Mouse (Mus musculus) cerebellum, adult 2 months (tissue): ENCODE measurements around the gene Gm10188. TPM values are rescaled to one million over a fixed set of nuclear protein-coding genes. Genes with fewer than 3 reads are reported as not detected.

Experiments used
- DNase-seq, 2 experiments: peaks; one replicate each; pipeline ENCODE4 v3.0.0; 2021
- H3K27ac ChIP-seq: fragments of 200-500 bp; 2 replicates; pipeline ENCODE4 v1.5.1; 2012; ENCODE audit warnings: low read length, control low read depth, inconsistent platforms; ENCODE audit not compliant: insufficient read depth
- H3K27me3 ChIP-seq: fragments of 200-500 bp; 2 replicates; pipeline ENCODE4 v1.6.1; 2012; ENCODE audit warnings: inconsistent platforms, mild to moderate bottlenecking, low read length, moderate library complexity; ENCODE audit not compliant: control insufficient read depth, insufficient read depth
- H3K4me1 ChIP-seq: fragments of 200-500 bp; 2 replicates; pipeline ENCODE4 v1.6.1; 2011; ENCODE audit warnings: low read length; ENCODE audit not compliant: control insufficient read depth, insufficient read depth
- H3K4me3 ChIP-seq: fragments of 200-500 bp; replicated peaks from 2 replicates; pipeline ENCODE3; 2011; ENCODE audit warnings: mild to moderate bottlenecking, low read depth, low read length, control low read depth; ENCODE audit not compliant: insufficient read depth
- CTCF ChIP-seq: fragments of 200-500 bp; IDR thresholded peaks from 2 replicates; pipeline ENCODE4 v1.5.1; 2011; ENCODE audit warnings: low read depth, mild to moderate bottlenecking, control low read depth, low read length, moderate library complexity, borderline replicate concordance; ENCODE audit not compliant: insufficient read depth
- POLR2A ChIP-seq: fragments of 200-500 bp; IDR thresholded peaks from 2 replicates; pipeline ENCODE4 v1.6.1; 2011; ENCODE audit warnings: low read length, control low read depth, borderline replicate concordance; ENCODE audit not compliant: insufficient read depth
- WGBS: fragments of 180-500 bp; shearing (Covaris S2); methylation state at CpG from one replicate; pipeline ENCODE4 v1.1.7; 2018; 5-methylcytosine and 5-hydroxymethylcytosine counted together
- polyA plus RNA-seq: library from polyadenylated mRNA; depleted of rRNA; stranded (reverse); fragments of >200 nt; gene quantifications from 2 replicates; pipeline ENCODE4 v1.2.3, GENCODE M21; 2012

The Gm10188 gene
- polyA plus RNA-seq, 1 experiment, result not detected

- TF ChIP-seq POLR2A (no peak), CTCF (no peak)
- no peak overlapping the region for H3K27ac ChIP-seq
- H3K27me3 ChIP-seq, result no peaks in the 10 kb centered on the region
- DNase-seq, result no peak
- 48% methylated on average over 5 of the region's 5 CpGs for WGBS
- no peak overlapping the region for H3K4me3 ChIP-seq
- peaks cover 17% of the 10 kb centered on the region for H3K4me1 ChIP-seq
Observed at GRCm38 (mm10) chr1:132202771-132203170, 26.8 kb downstream of the Gm10188 start.

DNA sequence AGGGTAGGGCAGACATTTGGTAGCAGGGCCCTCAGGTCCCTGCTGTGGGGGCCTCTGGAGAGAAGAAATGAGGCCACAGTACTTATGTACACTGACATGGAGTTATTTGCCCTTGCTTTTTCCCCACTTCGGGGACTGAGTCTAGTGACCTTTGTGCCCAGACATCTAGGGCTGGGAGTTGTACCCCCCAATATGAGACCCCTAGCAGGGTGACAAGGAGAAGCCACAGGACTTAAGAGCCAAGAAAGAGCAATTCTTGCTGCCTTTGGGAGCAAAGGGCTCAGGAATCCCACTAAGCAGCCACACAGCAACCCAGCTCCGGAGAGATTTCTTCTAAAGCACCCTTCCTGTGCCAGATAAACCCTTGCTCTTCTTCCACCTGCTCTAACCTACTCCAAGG lies 27.6 kb downstream of the Gm10188 start:
- H3K4me3 ChIP-seq, result no peak overlapping the region

GRCm38 (mm10) chr1:132201511-132201860 lies 28.1 kb downstream of the Gm10188 start:
- peak overlapping the region; percentile 79 for H3K4me3 ChIP-seq
- no peak for DNase-seq
- 27% methylated on average over 4 of the region's 4 CpGs for WGBS
- 0 out of 2 replicates have a peak overlapping the region, but pooled peaks have one; percentile 28 for H3K27ac ChIP-seq
- H3K4me1 ChIP-seq, result peaks cover 11% of the 10 kb centered on the region; the same call in 1 of the 2 replicates
- no peaks in the 10 kb centered on the region for H3K27me3 ChIP-seq
- TF ChIP-seq POLR2A, result no peak
- TF ChIP-seq CTCF, result no peak

More for the DNA sequence above, 27.6 kb downstream of the Gm10188 start:
- WGBS, result 48% methylated on average over 2 of the region's 2 CpGs
- H3K4me1 ChIP-seq, result peaks cover 11% of the 10 kb centered on the region; the same call in 1 of the 2 replicates
- DNase-seq, result no peak
- H3K27ac ChIP-seq, result 0 out of 2 replicates have a peak overlapping the region, but pooled peaks have one; percentile 28
- H3K27me3 ChIP-seq, result no peaks in the 10 kb centered on the region
- TF ChIP-seq CTCF (no peak), POLR2A (no peak)

GRCm38 (mm10) chr1:132200562-132201510 lies 28.7 kb downstream of the Gm10188 start:
- Histone ChIP-seq H3K4me1 (peaks cover 11% of the 10 kb centered on the region; the same call in 1 of the 2 replicates), H3K27me3 (no peaks in the 10 kb centered on the region), H3K27ac (peak overlapping the region; percentile 70), H3K4me3 (peak overlapping the region; percentile 79)
- TF ChIP-seq POLR2A (peak; percentile 11; the same call in 1 of the 2 replicates), CTCF (peak; percentile 54; the same call in 1 of the 2 replicates)
- peak; percentile 76 to 93 for DNase-seq
- WGBS, result 21% methylated on average over 11 of the region's 11 CpGs

DNA sequence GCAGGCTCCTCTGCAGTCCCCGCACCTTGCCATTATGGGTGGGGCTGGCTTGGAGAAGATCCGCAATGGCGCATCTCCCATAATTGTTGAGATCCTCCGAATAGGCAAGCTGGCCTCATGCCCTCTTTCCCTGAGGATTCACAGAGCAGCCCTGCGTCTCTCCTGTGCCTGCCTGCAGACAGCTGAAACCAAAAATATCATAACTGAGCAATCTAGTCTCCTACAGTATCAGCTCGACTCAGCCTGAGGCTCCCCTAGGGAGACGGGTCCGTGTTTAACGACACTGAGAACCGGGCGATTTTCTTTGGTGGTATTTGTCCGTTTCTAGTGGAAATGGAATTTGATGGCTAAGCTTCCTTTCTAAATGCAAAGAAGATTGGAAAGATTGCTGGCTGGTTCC lies 29.6 kb downstream of the Gm10188 start:
- DNase-seq, result peak; percentile 67
- WGBS, result 4% methylated on average over 12 of the region's 12 CpGs
- Histone ChIP-seq H3K27me3 (no peaks in the 10 kb centered on the region), H3K4me1 (peaks cover 11% of the 10 kb centered on the region; the same call in 1 of the 2 replicates), H3K27ac (peak overlapping the region; percentile 67), H3K4me3 (peak overlapping the region; percentile 79)
- TF ChIP-seq POLR2A, result peak; percentile 37; the same call in 1 of the 2 replicates
- TF ChIP-seq CTCF, result no peak

DNA sequence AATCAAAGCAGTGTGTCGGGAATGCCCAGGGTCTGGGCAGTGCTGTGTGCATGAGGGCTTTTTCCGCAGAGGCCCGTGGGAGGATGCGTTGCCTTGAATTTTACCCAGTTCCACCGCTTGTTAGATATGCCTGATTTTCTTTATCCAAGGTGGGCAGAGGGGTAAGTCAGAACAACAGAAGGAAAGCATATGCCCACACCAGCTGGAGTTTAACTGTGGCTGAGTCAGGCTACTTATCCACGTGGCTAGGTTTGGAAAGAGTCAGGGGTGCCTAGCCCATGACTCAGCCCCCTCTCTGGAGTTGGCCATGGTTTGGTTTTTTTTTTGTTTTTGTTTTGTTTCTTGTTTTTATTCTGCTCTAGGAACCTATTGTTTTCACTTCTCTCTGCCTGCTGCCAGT lies 30.3 kb downstream of the Gm10188 start:
- no peak for DNase-seq
- Histone ChIP-seq H3K27ac (peak overlapping the region; percentile 67; the same call in 1 of the 2 replicates), H3K27me3 (no peaks in the 10 kb centered on the region), H3K4me3 (no peak overlapping the region), H3K4me1 (peaks cover 11% of the 10 kb centered on the region; the same call in 1 of the 2 replicates)
- TF ChIP-seq POLR2A, result no peak
- no peak for TF ChIP-seq CTCF
- WGBS, result 76% methylated on average over 6 of the region's 6 CpGs

- H3K4me3 ChIP-seq, result no peak overlapping the region
- DNase-seq, result no peak
- H3K27me3 ChIP-seq, result no peaks in the 10 kb centered on the region
- TF ChIP-seq POLR2A, result no peak
- no peak for TF ChIP-seq CTCF
- H3K27ac ChIP-seq, result no peak overlapping the region
- peaks cover 11% of the 10 kb centered on the region; the same call in 1 of the 2 replicates for H3K4me1 ChIP-seq
- WGBS, result 90% methylated on average over 16 of the region's 16 CpGs
Observed at GRCm38 (mm10) chr1:132198401-132199071, 31.0 kb downstream of the Gm10188 start.
